Mouse (Mus musculus) embryonic facial prominence, embryonic 10.5 days (tissue): ENCODE measurements around the gene Trim6. TPM values are rescaled to one million over a fixed set of nuclear protein-coding genes. Genes with fewer than 3 reads are reported as not detected.
A peak's percentile ranks its signal among the peaks of the same experiment; 100 is the strongest.
"Not testable (repeated sequence)": the region's sequence is repeated elsewhere in the genome, so short reads cannot be mapped to it uniquely, and the experiment has no call there.

Experiments
- DNase-seq: peaks from one replicate; pipeline ENCODE4 v3.0.0-alpha.2; 2017; ENCODE audit warnings: low spot score
- H3K27ac ChIP-seq: fragments of 300-500 bp; sonication (generic); replicated peaks from 2 replicates; pipeline ENCODE4 v1.5.1; 2016; ENCODE audit warnings: mild to moderate bottlenecking
- H3K27me3 ChIP-seq: fragments of 300-500 bp; sonication (generic); replicated peaks from 2 replicates; pipeline ENCODE4 v1.6.1; 2016; ENCODE audit warnings: low read depth, mild to moderate bottlenecking; ENCODE audit not compliant: poor library complexity, severe bottlenecking
- H3K36me3 ChIP-seq: fragments of 300-500 bp; sonication (generic); replicated peaks from 2 replicates; pipeline ENCODE4 v1.6.1; 2016; ENCODE audit warnings: mild to moderate bottlenecking, moderate library complexity
- H3K4me1 ChIP-seq: fragments of 300-500 bp; sonication (generic); 2 replicates; pipeline ENCODE4 v1.6.1; 2016
- H3K4me3 ChIP-seq: fragments of 300-500 bp; sonication (generic); 2 replicates; pipeline ENCODE4 v1.5.1; 2016; ENCODE audit warnings: mild to moderate bottlenecking, moderate library complexity
- H3K9me3 ChIP-seq: fragments of 300-500 bp; sonication (generic); 2 replicates; pipeline ENCODE4 v1.6.1; 2016; ENCODE audit warnings: mild to moderate bottlenecking
- whole genome bisulfite sequencing: fragments of 180-500 bp; shearing (Covaris S2); methylation state at CpG from one replicate; pipeline ENCODE4 v1.1.7; 2016; 5-methylcytosine and 5-hydroxymethylcytosine counted together
- polyA plus RNA-seq: library from polyadenylated mRNA; unstranded; fragments of >200 nt; fragmentation: Nextera tagmentation; extraction: Ambion mirVana; gene quantifications from 2 replicates; pipeline ENCODE4 v1.2.1, GENCODE M21; 2016

The Trim6 gene
- polyA plus RNA-seq, 1 experiment from 2014 or later, result 6.1 TPM

- Histone ChIP-seq H3K36me3 (peaks cover 4% of the 10 kb centered on the region; the same call in 1 of the 2 replicates), H3K27me3 (no peaks in the 10 kb centered on the region), H3K4me1 (no peaks in the 10 kb centered on the region), H3K9me3 (no peaks in the 10 kb centered on the region), H3K27ac (no peak overlapping the region), H3K4me3 (no peak overlapping the region)
- 36% methylated on average over 2 of the region's 2 CpGs for WGBS
- DNase-seq, result peak; percentile 42
Observed at GRCm38 (mm10) chr7:104231203-104231602, 12.6 kb downstream of the Trim6 start.

- Histone ChIP-seq H3K36me3 (no peaks in the 10 kb centered on the region), H3K4me1 (0 out of 2 replicates have a peak, but pooled peaks cover 2% of the 10 kb centered on the region), H3K4me3 (no peak overlapping the region), H3K27ac (no peak overlapping the region), H3K27me3 (no peaks in the 10 kb centered on the region), H3K9me3 (no peaks in the 10 kb centered on the region)
- no peak for DNase-seq
Observed at GRCm38 (mm10) chr7:104240857-104241256, 22.3 kb downstream of the Trim6 start.

GRCm38 (mm10) chr7:104243616-104244015 lies 25.0 kb downstream of the Trim6 start:
- no peaks in the 10 kb centered on the region for H3K9me3 ChIP-seq
- H3K27ac ChIP-seq, result no peak overlapping the region
- DNase-seq, result no peak
- no peaks in the 10 kb centered on the region for H3K36me3 ChIP-seq
- WGBS, result 59% methylated on average over 1 of the region's 1 CpGs
- no peak overlapping the region for H3K4me3 ChIP-seq
- H3K27me3 ChIP-seq, result no peaks in the 10 kb centered on the region
- H3K4me1 ChIP-seq, result 0 out of 2 replicates have a peak, but pooled peaks cover 2% of the 10 kb centered on the region

GRCm38 (mm10) chr7:104244287-104245181 lies 25.9 kb downstream of the Trim6 start, which contains the start of gene Trim34a:
Gene Trim34a, plus strand, starts transcription at chr7:104244457.
- Histone ChIP-seq H3K9me3 (no peaks in the 10 kb centered on the region), H3K36me3 (no peaks in the 10 kb centered on the region), H3K4me3 (peak within 1 kb of the TSS; percentile 56), H3K27ac (peak within 1 kb of the TSS; percentile 84), H3K4me1 (0 out of 2 replicates have a peak, but pooled peaks cover 2% of the 10 kb centered on the region), H3K27me3 (no peaks in the 10 kb centered on the region)
- 9% methylated on average over 13 of the region's 13 CpGs for WGBS
- DNase-seq, result peak; percentile 58

- not testable (repeated sequence) for H3K9me3 ChIP-seq, H3K27ac ChIP-seq, H3K36me3 ChIP-seq, H3K4me1 ChIP-seq, H3K4me3 ChIP-seq, DNase-seq, H3K27me3 ChIP-seq
- 82% methylated on average over 4 of the region's 4 CpGs for WGBS
Observed at GRCm38 (mm10) chr7:104260380-104260779, 41.8 kb downstream of the Trim6 start.

- not testable (repeated sequence) for H3K27me3 ChIP-seq, H3K9me3 ChIP-seq, H3K27ac ChIP-seq, DNase-seq, H3K4me3 ChIP-seq, H3K4me1 ChIP-seq, H3K36me3 ChIP-seq
- 87% methylated on average over 4 of the region's 5 CpGs for WGBS
Observed at GRCm38 (mm10) chr7:104265335-104265734, 46.7 kb downstream of the Trim6 start.

GRCm38 (mm10) chr7:104279361-104279760 lies 60.8 kb downstream of the Trim6 start:
- H3K27me3 ChIP-seq, H3K27ac ChIP-seq, H3K4me1 ChIP-seq, H3K4me3 ChIP-seq, H3K9me3 ChIP-seq, H3K36me3 ChIP-seq, DNase-seq: not testable (repeated sequence)
- WGBS, result 88% methylated on average over 3 of the region's 3 CpGs

Other genes with a start within 250 kb of the Trim6 start
- gene Olfr635, start 247.6 kb upstream of the Trim6 start, polyA plus RNA-seq, result 0.02 TPM in 1 of 2 replicates, not detected in the other
- not detected in 2 replicates for gene Olfr638, start 220.0 kb upstream of the Trim6 start, polyA plus RNA-seq
- gene Olfr639, start 201.5 kb upstream of the Trim6 start, polyA plus RNA-seq, result 0.02 TPM in 1 of 2 replicates, not detected in the other
- gene Olfr640, start 193.2 kb upstream of the Trim6 start, polyA plus RNA-seq, result not detected in 2 replicates
- gene Olfr641, start 183.3 kb upstream of the Trim6 start, polyA plus RNA-seq, result not detected in 2 replicates
- not detected in 2 replicates for gene Olfr642, start 166.1 kb upstream of the Trim6 start, polyA plus RNA-seq
- gene 4930516K23Rik, start 157.3 kb upstream of the Trim6 start, polyA plus RNA-seq, result not detected in 2 replicates
- gene Olfr644, start 146.9 kb upstream of the Trim6 start, polyA plus RNA-seq, result not detected in 2 replicates
- not detected in 2 replicates for gene Olfr645, start 133.3 kb upstream of the Trim6 start, polyA plus RNA-seq
- gene Olfr646, start 113.9 kb upstream of the Trim6 start, polyA plus RNA-seq, result not detected in 2 replicates
- gene Ubqln5, start 89.0 kb upstream of the Trim6 start, polyA plus RNA-seq, result not detected in 2 replicates
- gene Olfr643, start 81.4 kb upstream of the Trim6 start, polyA plus RNA-seq, result not detected in 2 replicates
- not detected in 2 replicates for gene Ubqln3, start 75.5 kb upstream of the Trim6 start, polyA plus RNA-seq
- not detected in 2 replicates for gene Ubqlnl, start 68.2 kb upstream of the Trim6 start, polyA plus RNA-seq
- gene Olfm5, start 54.0 kb upstream of the Trim6 start, polyA plus RNA-seq, result not detected in 2 replicates
- gene Olfr648, start 35.4 kb upstream of the Trim6 start, polyA plus RNA-seq, result 0.30 and 0.36 TPM in 2 replicates
- gene Olfr649, start 22.8 kb upstream of the Trim6 start, polyA plus RNA-seq, result not detected in 2 replicates
- gene Trim34a, start 25.7 kb downstream of the Trim6 start, polyA plus RNA-seq, result 0.54 and 0.69 TPM in 2 replicates
- gene Trim5, start 69.3 kb downstream of the Trim6 start, polyA plus RNA-seq, result 0.16 TPM in 1 of 2 replicates, not detected in the other
- gene Trim12a, start 96.7 kb downstream of the Trim6 start, polyA plus RNA-seq, result 1.5 and 1.7 TPM in 2 replicates
- not detected in 2 replicates for gene Trim34b, start 110.7 kb downstream of the Trim6 start, polyA plus RNA-seq
- 0.54 and 0.92 TPM in 2 replicates for gene Trim12c, start 134.6 kb downstream of the Trim6 start, polyA plus RNA-seq
- not detected in 2 replicates for gene Trim30b, start 151.1 kb downstream of the Trim6 start, polyA plus RNA-seq
- gene Trim30c, start 182.0 kb downstream of the Trim6 start, polyA plus RNA-seq, result 0.22 TPM in 1 of 2 replicates, not detected in the other
- gene Trim30a, start 246.4 kb downstream of the Trim6 start, polyA plus RNA-seq, result 0.45 and 0.52 TPM in 2 replicates